ENCODE assay signal across 9 mouse cellular contexts in genomic region chr16:88289421-88290081, GRCm38 (mm10). TPM values are rescaled to one million over a fixed set of nuclear protein-coding genes. Genes with fewer than 3 reads are reported as not detected.
DNase-seq lines count a peak whose midpoint lies in the region; ATAC-seq lines count a peak whose summit lies in the region.
"Had no signal": no experiment of that assay in that cellular context is flagged by ENCODE, and none has a peak within 500 bp of the region (broad histone marks: within the 10 kb centered on the region; RNA-seq: fewer than 3 reads in every experiment).

No protein-coding gene starts in this region.

- peak; percentile 31; the same call in 1 of the 2 replicates for ATAC-seq in lung, embryonic 15.5 days (ENCODE audit: borderline replicate concordance, extremely low read depth, low FRiP score, low TSS enrichment)
- ATAC-seq in embryonic facial prominence, embryonic 14.5 days (ENCODE audit: low read depth): peak; percentile 37; the same call in 1 of the 2 replicates
- ATAC-seq in hindbrain, embryonic 16.5 days: peak; percentile 83
- no peak for ATAC-seq in megakaryocyte, adult 5-6 weeks (ENCODE audit: poor library complexity, severe bottlenecking)

- H3K9me3 ChIP-seq in lung, embryonic 15.5 days: no peaks in the 10 kb centered on the region
- H3K9me3 ChIP-seq in embryonic facial prominence, embryonic 14.5 days (ENCODE audit: control insufficient read depth, low read length): no peaks in the 10 kb centered on the region
- H3K9me3 ChIP-seq in hindbrain, embryonic 16.5 days (ENCODE audit: control insufficient read depth, low read length): no peaks in the 10 kb centered on the region

- no peak overlapping the region for H3K9ac ChIP-seq in lung, embryonic 15.5 days
- peak overlapping the region; percentile 45 for H3K9ac ChIP-seq in embryonic facial prominence, embryonic 14.5 days (ENCODE audit: low read depth, low read length)
- H3K9ac ChIP-seq in hindbrain, embryonic 16.5 days (ENCODE audit: low read depth, low read length): peak overlapping the region; percentile 72

- H3K36me3 ChIP-seq in lung, embryonic 15.5 days: no peaks in the 10 kb centered on the region
- no peaks in the 10 kb centered on the region for H3K36me3 ChIP-seq in embryonic facial prominence, embryonic 14.5 days (ENCODE audit: control insufficient read depth, insufficient read depth, low read length)
- H3K36me3 ChIP-seq in hindbrain, embryonic 16.5 days (ENCODE audit: control insufficient read depth, insufficient read depth, low read length): no peaks in the 10 kb centered on the region

- 1% methylated on average over 40 of the region's 40 CpGs for WGBS in lung, embryonic 15.5 days
- WGBS in embryonic facial prominence, embryonic 14.5 days: under 1% methylated on average over 35 of the region's 40 CpGs
- WGBS in hindbrain, embryonic 16.5 days: under 1% methylated on average over 39 of the region's 40 CpGs

- DNase-seq in lung, postnatal 14 days: no peak
- DNase-seq in embryonic facial prominence, embryonic 14.5 days (ENCODE audit: low spot score): peak; percentile 16
- DNase-seq in neural tube, embryonic 10.5 days (ENCODE audit: extremely low spot score, low spot score): peak; percentile 61
- no peak for DNase-seq in urinary bladder, postnatal 10 days (ENCODE audit: low spot score)

- peaks cover 5% of the 10 kb centered on the region; the same call in 1 of the 2 replicates for H3K4me1 ChIP-seq in lung, embryonic 15.5 days
- peaks cover 4% of the 10 kb centered on the region; the same call in 1 of the 2 replicates for H3K4me1 ChIP-seq in embryonic facial prominence, embryonic 14.5 days (ENCODE audit: control insufficient read depth, insufficient read depth, low read length)
- H3K4me1 ChIP-seq in hindbrain, embryonic 16.5 days (ENCODE audit: control insufficient read depth, insufficient read depth, low read depth, low read length): peaks cover 3% of the 10 kb centered on the region; the same call in 1 of the 2 replicates

- no peak overlapping the region for H3K27ac ChIP-seq in lung, embryonic 15.5 days
- no peak overlapping the region for H3K27ac ChIP-seq in embryonic facial prominence, embryonic 14.5 days (replicated peaks; ENCODE audit: low read depth, low read length)
- peak overlapping the region; percentile 77 for H3K27ac ChIP-seq in hindbrain, embryonic 16.5 days (ENCODE audit: low read depth, low read length)

- H3K4me3 ChIP-seq in lung, embryonic 15.5 days: peak overlapping the region; percentile 38
- H3K4me3 ChIP-seq in embryonic facial prominence, embryonic 14.5 days (ENCODE audit: low read depth, low read length): peak overlapping the region; percentile 54
- H3K4me3 ChIP-seq in hindbrain, embryonic 16.5 days (ENCODE audit: low read length): peak overlapping the region; percentile 67

- H3K27me3 ChIP-seq in lung, embryonic 15.5 days: peaks cover 39% of the 10 kb centered on the region
- H3K27me3 ChIP-seq in embryonic facial prominence, embryonic 14.5 days (replicated peaks; ENCODE audit: control insufficient read depth, insufficient read depth, low read length): peaks cover 42% of the 10 kb centered on the region
- H3K27me3 ChIP-seq in hindbrain, embryonic 16.5 days (replicated peaks; ENCODE audit: control insufficient read depth, insufficient read depth, low read length): no peaks in the 10 kb centered on the region; the same call in 1 of the 2 replicates

- H3K4me2 ChIP-seq in lung, embryonic 15.5 days: peak overlapping the region; percentile 78
- H3K4me2 ChIP-seq in embryonic facial prominence, embryonic 14.5 days (ENCODE audit: low read depth, low read length): peak overlapping the region; percentile 95
- H3K4me2 ChIP-seq in hindbrain, embryonic 16.5 days (ENCODE audit: low read length): peak overlapping the region; percentile 94

RNA-seq across cellular contexts. Expression of gene Grik1, which starts 0.5 kb away (rescaled TPM):
- 0.42 and 0.46 TPM in 2 replicates for polyA plus RNA-seq in lung, embryonic 15.5 days (2015; fragmentation: Nextera tagmentation; extraction: Ambion mirVana)
- polyA plus RNA-seq in embryonic facial prominence, embryonic 14.5 days (2014; fragmentation: Nextera tagmentation; extraction: Ambion mirVana): 4.6 and 5.7 TPM in 2 replicates
- 40.3 and 43.1 TPM in 2 replicates for polyA plus RNA-seq in hindbrain, embryonic 16.5 days (2015; fragmentation: Nextera tagmentation; extraction: Ambion mirVana)
- total RNA-seq in megakaryocyte, adult 5-6 weeks (2015): not detected in 2 replicates
- not detected in 2 replicates for total RNA-seq in megakaryocyte, adult 5-6 weeks (2017)
- total RNA-seq: common myeloid progenitor, adult 5-6 weeks; neutrophil, adult 5-6 weeks had no signal

Comparison
In these comparisons a context has a peak if more than half of its experiments do, and no peak if none do; other contexts are left out.
1. DNase-seq: peak in embryonic facial prominence, embryonic 14.5 days (single experiment) and neural tube, embryonic 10.5 days (single experiment); none in lung, postnatal 14 days (single experiment) and urinary bladder, postnatal 10 days (single experiment).
2. Peak in every context shown above with its lines, with median percentiles within 50 percentile points of each other: H3K4me2 ChIP-seq and H3K4me3 ChIP-seq.